In genomic region chr11:62919946-62920742, GRCm38 (mm10) we compare ENCODE assay signal across 10 mouse cellular contexts. TPM values are rescaled to one million over a fixed set of nuclear protein-coding genes. Genes with fewer than 3 reads are reported as not detected.
A peak's percentile ranks its signal among the peaks of the same experiment; 100 is the strongest.
DNase-seq lines count a peak whose midpoint lies in the region; ATAC-seq and TF ChIP-seq lines count a peak whose summit lies in the region.
"Had no signal": no experiment of that assay in that cellular context is flagged by ENCODE, and none has a peak within 500 bp of the region (broad histone marks: within the 10 kb centered on the region; RNA-seq: fewer than 3 reads in every experiment).

No protein-coding gene starts in this region.

- DNase-seq in forebrain, embryonic 14.5 days (ENCODE audit: low spot score): no peak
- DNase-seq in lung, embryonic 14.5 days: peak; percentile 18
- no peak for DNase-seq in lung, postnatal 4 days
- no peak for DNase-seq in hindbrain, postnatal 0 days (ENCODE audit: low spot score)
- DNase-seq in right cerebral cortex, postnatal 36 days (ENCODE audit: low spot score in 2 of 2): no peak
- DNase-seq in spleen, postnatal 36 days (ENCODE audit: low spot score in 2 of 2): no peak

- H3K36me3 ChIP-seq in forebrain, embryonic 12.5 days (replicated peaks): no peaks in the 10 kb centered on the region
- H3K36me3 ChIP-seq in forebrain, embryonic 14.5 days (ENCODE audit: control insufficient read depth, insufficient read depth, low read length): no peaks in the 10 kb centered on the region
- H3K36me3 ChIP-seq in lung, embryonic 14.5 days (ENCODE audit: insufficient read depth): no peaks in the 10 kb centered on the region
- H3K36me3 ChIP-seq in hindbrain, postnatal 0 days (ENCODE audit: insufficient read depth, low read length): no peaks in the 10 kb centered on the region
- no peaks in the 10 kb centered on the region for H3K36me3 ChIP-seq in stomach, embryonic 14.5 days (ENCODE audit: control insufficient read depth, insufficient read depth, low read length)

- peak overlapping the region; percentile 49; the same call in 1 of the 2 replicates for H3K4me2 ChIP-seq in forebrain, embryonic 12.5 days
- H3K4me2 ChIP-seq in forebrain, embryonic 14.5 days (ENCODE audit: low read length): no peak overlapping the region; the same call in 1 of the 2 replicates
- peak overlapping the region; percentile 57 for H3K4me2 ChIP-seq in lung, embryonic 14.5 days
- peak overlapping the region; percentile 49; the same call in 1 of the 2 replicates for H3K4me2 ChIP-seq in hindbrain, postnatal 0 days (ENCODE audit: low read depth, low read length)
- peak overlapping the region; percentile 37; the same call in 1 of the 2 replicates for H3K4me2 ChIP-seq in stomach, embryonic 14.5 days (replicated peaks; ENCODE audit: low read depth, low read length)

- ATAC-seq in forebrain, embryonic 12.5 days (ENCODE audit: low FRiP score): no peak
- no peak for ATAC-seq in forebrain, embryonic 14.5 days
- no peak for ATAC-seq in lung, embryonic 14.5 days (ENCODE audit: insufficient read depth)
- no peak for ATAC-seq in hindbrain, postnatal 0 days
- ATAC-seq in stomach, embryonic 14.5 days (ENCODE audit: insufficient number of reproducible peaks, insufficient read depth, low FRiP score, low read depth): no peak

- no peak overlapping the region for H3K9ac ChIP-seq in forebrain, embryonic 12.5 days
- H3K9ac ChIP-seq in forebrain, embryonic 14.5 days (ENCODE audit: low read length): no peak overlapping the region
- no peak overlapping the region for H3K9ac ChIP-seq in lung, embryonic 14.5 days
- no peak overlapping the region for H3K9ac ChIP-seq in hindbrain, postnatal 0 days (replicated peaks; ENCODE audit: low read length)
- no peak overlapping the region; the same call in 1 of the 2 replicates for H3K9ac ChIP-seq in stomach, embryonic 14.5 days (replicated peaks; ENCODE audit: low read depth, low read length)
- H3K9ac ChIP-seq: liver, embryonic 14.5 days had no signal

- TF ChIP-seq CTCF in lung, embryonic 14.5 days (IDR thresholded peaks at IDR 0.05; ENCODE audit: low read depth): no peak; the same call in 1 of the 2 replicates
- no peak for TF ChIP-seq CTCF in hindbrain, postnatal 0 days (IDR thresholded peaks at IDR 0.05; ENCODE audit: low read depth)

- 78% methylated on average over 6 of the region's 6 CpGs for WGBS in forebrain, embryonic 12.5 days
- 75% methylated on average over 6 of the region's 6 CpGs for WGBS in forebrain, embryonic 14.5 days
- WGBS in lung, embryonic 14.5 days: 55% methylated on average over 6 of the region's 6 CpGs
- WGBS in hindbrain, postnatal 0 days: 62% methylated on average over 6 of the region's 6 CpGs
- 61% methylated on average over 6 of the region's 6 CpGs for WGBS in stomach, embryonic 14.5 days

- no peak overlapping the region for H3K4me3 ChIP-seq in forebrain, embryonic 12.5 days (replicated peaks)
- H3K4me3 ChIP-seq in forebrain, embryonic 14.5 days (ENCODE audit: low read depth, low read length): no peak overlapping the region
- H3K4me3 ChIP-seq in lung, embryonic 14.5 days (ENCODE audit: low read depth, low read length): no peak overlapping the region
- H3K4me3 ChIP-seq in hindbrain, postnatal 0 days (ENCODE audit: low read length): peak overlapping the region; percentile 27; the same call in 1 of the 2 replicates
- no peak overlapping the region for H3K4me3 ChIP-seq in stomach, embryonic 14.5 days (ENCODE audit: low read depth, low read length)

- 0 out of 2 replicates have a peak, but pooled peaks cover 5% of the 10 kb centered on the region for H3K4me1 ChIP-seq in forebrain, embryonic 12.5 days
- no peaks in the 10 kb centered on the region for H3K4me1 ChIP-seq in forebrain, embryonic 14.5 days (ENCODE audit: control insufficient read depth, insufficient read depth, low read length)
- peaks cover 9% of the 10 kb centered on the region; the same call in 1 of the 2 replicates for H3K4me1 ChIP-seq in lung, embryonic 14.5 days (ENCODE audit: insufficient read depth)
- H3K4me1 ChIP-seq in hindbrain, postnatal 0 days (ENCODE audit: insufficient read depth, low read length): no peaks in the 10 kb centered on the region
- H3K4me1 ChIP-seq in stomach, embryonic 14.5 days (ENCODE audit: control insufficient read depth, insufficient read depth, low read length): peaks cover 4% of the 10 kb centered on the region; the same call in 1 of the 2 replicates

- no peaks in the 10 kb centered on the region for H3K27me3 ChIP-seq in forebrain, embryonic 12.5 days
- H3K27me3 ChIP-seq in forebrain, embryonic 14.5 days (replicated peaks; ENCODE audit: control insufficient read depth, insufficient read depth, low read length): no peaks in the 10 kb centered on the region
- H3K27me3 ChIP-seq in lung, embryonic 14.5 days (ENCODE audit: insufficient read depth, low read length): no peaks in the 10 kb centered on the region
- no peaks in the 10 kb centered on the region for H3K27me3 ChIP-seq in hindbrain, postnatal 0 days (ENCODE audit: insufficient read depth, low read length)
- no peaks in the 10 kb centered on the region for H3K27me3 ChIP-seq in stomach, embryonic 14.5 days (ENCODE audit: control insufficient read depth, insufficient read depth, low read length)

- peaks cover 4% of the 10 kb centered on the region; the same call in 1 of the 2 replicates for H3K9me3 ChIP-seq in forebrain, embryonic 12.5 days
- H3K9me3 ChIP-seq in forebrain, embryonic 14.5 days (replicated peaks; ENCODE audit: control insufficient read depth, low read length): no peaks in the 10 kb centered on the region
- H3K9me3 ChIP-seq in lung, embryonic 14.5 days (ENCODE audit: low read depth, low read length): no peaks in the 10 kb centered on the region
- no peaks in the 10 kb centered on the region for H3K9me3 ChIP-seq in hindbrain, postnatal 0 days (ENCODE audit: low read length)
- no peaks in the 10 kb centered on the region for H3K9me3 ChIP-seq in stomach, embryonic 14.5 days (ENCODE audit: control insufficient read depth, low read depth, low read length)

- H3K27ac ChIP-seq in forebrain, embryonic 12.5 days: no peak overlapping the region
- H3K27ac ChIP-seq in forebrain, embryonic 14.5 days (ENCODE audit: low read depth, low read length): no peak overlapping the region
- peak overlapping the region; percentile 81 for H3K27ac ChIP-seq in lung, embryonic 14.5 days (ENCODE audit: low read depth)
- H3K27ac ChIP-seq in hindbrain, postnatal 0 days: no peak overlapping the region
- peak overlapping the region; percentile 35; the same call in 1 of the 2 replicates for H3K27ac ChIP-seq in stomach, embryonic 14.5 days (ENCODE audit: low read length)
- H3K27ac ChIP-seq: liver, embryonic 14.5 days had no signal

RNA-seq across cellular contexts. Expression of gene Cdrt4, which starts 30.8 kb away (rescaled TPM):
- not detected in 2 replicates for polyA plus RNA-seq in forebrain, embryonic 12.5 days (2016; fragmentation: Nextera tagmentation; extraction: Ambion mirVana)
- polyA plus RNA-seq in forebrain, embryonic 14.5 days (2014; fragmentation: Nextera tagmentation; extraction: Ambion mirVana): not detected in 2 replicates
- 0.83 TPM in 1 of 2 replicates, not detected in the other for polyA plus RNA-seq in lung, embryonic 14.5 days (2014; fragmentation: Nextera tagmentation; extraction: Ambion mirVana)
- not detected in 2 replicates for total RNA-seq in hindbrain, postnatal 0 days (2014; rRNA removed)
- polyA plus RNA-seq in hindbrain, postnatal 0 days (2015; fragmentation: Nextera tagmentation; extraction: Ambion mirVana): 0.26 and 0.35 TPM in 2 replicates
- not detected in 2 replicates for polyA plus RNA-seq in stomach, embryonic 14.5 days (2014; fragmentation: Nextera tagmentation; extraction: Ambion mirVana)
- total RNA-seq: neutrophil, adult 5-6 weeks had no signal
- polyA plus RNA-seq: liver, embryonic 14.5 days had no signal

RNA-seq across cellular contexts. Expression of gene Tvp23b, which starts 40.9 kb away (rescaled TPM):
- 41.3 and 42.2 TPM in 2 replicates for polyA plus RNA-seq in forebrain, embryonic 12.5 days (2016; fragmentation: Nextera tagmentation; extraction: Ambion mirVana)
- 55.7 and 61.1 TPM in 2 replicates for polyA plus RNA-seq in forebrain, embryonic 14.5 days (2014; fragmentation: Nextera tagmentation; extraction: Ambion mirVana)
- 55.3 and 57.7 TPM in 2 replicates for polyA plus RNA-seq in lung, embryonic 14.5 days (2014; fragmentation: Nextera tagmentation; extraction: Ambion mirVana)
- 26.7 and 27.5 TPM in 2 replicates for total RNA-seq in hindbrain, postnatal 0 days (2014; rRNA removed)
- polyA plus RNA-seq in hindbrain, postnatal 0 days (2015; fragmentation: Nextera tagmentation; extraction: Ambion mirVana): 41.5 and 42.6 TPM in 2 replicates
- polyA plus RNA-seq in stomach, embryonic 14.5 days (2014; fragmentation: Nextera tagmentation; extraction: Ambion mirVana): 64.9 and 69.3 TPM in 2 replicates

Comparison
In these comparisons a context has a peak if more than half of its experiments do, and no peak if none do; other contexts are left out.
1. H3K27ac ChIP-seq: peak in lung, embryonic 14.5 days (single experiment) and stomach, embryonic 14.5 days (single experiment); none in forebrain, embryonic 12.5 days (single experiment), forebrain, embryonic 14.5 days (single experiment) and hindbrain, postnatal 0 days (single experiment).